Mouse (Mus musculus): ENCODE measurements at regions not wholly inside any gene's neighbourhood (a gene's known extent, or its start where the extent isn't known, plus 50 kb on each side); places are given as distances from the start of the nearest gene placed in this dataset.

- no peak for ATAC-seq (ENCODE audit: low FRiP score, low read depth)
- H3K27ac ChIP-seq (replicated peaks): no peak overlapping the region
- H3K4me3 ChIP-seq: no peak overlapping the region
- no peaks in the 10 kb centered on the region for H3K4me1 ChIP-seq (replicated peaks)
- H3K36me3 ChIP-seq: no peaks in the 10 kb centered on the region
- H3K27me3 ChIP-seq: no peaks in the 10 kb centered on the region
- H3K9me3 ChIP-seq: no peaks in the 10 kb centered on the region
- no peak overlapping the region for H3K9ac ChIP-seq
- H3K4me2 ChIP-seq: no peak overlapping the region
Observed at GRCm38 (mm10) chr16:62054182-62054581, 732.4 kb downstream of the Nsun3 start.

- H3K27ac ChIP-seq (replicated peaks): no peak overlapping the region
- WGBS: 89% methylated on average over 1 of the region's 1 CpGs
- no peak overlapping the region for H3K4me3 ChIP-seq
- no peaks in the 10 kb centered on the region for H3K4me1 ChIP-seq (replicated peaks)
- no peak overlapping the region for H3K9ac ChIP-seq
- ATAC-seq (ENCODE audit: low FRiP score, low read depth): no peak
- no peak overlapping the region for H3K4me2 ChIP-seq
- H3K36me3 ChIP-seq: no peaks in the 10 kb centered on the region
- H3K27me3 ChIP-seq: no peaks in the 10 kb centered on the region
- H3K9me3 ChIP-seq: no peaks in the 10 kb centered on the region
Observed at GRCm38 (mm10) chr16:62038049-62038448, 748.6 kb downstream of the Nsun3 start.

GRCm38 (mm10) chr16:61990397-61991070 is 796.1 kb downstream of the Nsun3 start:
- H3K9me3 ChIP-seq: no peaks in the 10 kb centered on the region
- H3K9ac ChIP-seq: no peak overlapping the region
- no peaks in the 10 kb centered on the region for H3K36me3 ChIP-seq
- no peaks in the 10 kb centered on the region for H3K27me3 ChIP-seq
- no peak overlapping the region for H3K4me3 ChIP-seq
- H3K4me2 ChIP-seq: no peak overlapping the region
- H3K4me1 ChIP-seq (replicated peaks): no peaks in the 10 kb centered on the region; the same call in 1 of the 2 replicates
- H3K27ac ChIP-seq (replicated peaks): no peak overlapping the region
- peak; percentile 79 for ATAC-seq (ENCODE audit: low FRiP score, low read depth)
- WGBS: 0% methylated on average over 1 of the region's 1 CpGs
